Mouse (Mus musculus): ENCODE measurements at regions not wholly inside any gene's neighbourhood (a gene's known extent, or its start where the extent isn't known, plus 50 kb on each side); places are given as distances from the start of the nearest gene placed in this dataset.

DNA sequence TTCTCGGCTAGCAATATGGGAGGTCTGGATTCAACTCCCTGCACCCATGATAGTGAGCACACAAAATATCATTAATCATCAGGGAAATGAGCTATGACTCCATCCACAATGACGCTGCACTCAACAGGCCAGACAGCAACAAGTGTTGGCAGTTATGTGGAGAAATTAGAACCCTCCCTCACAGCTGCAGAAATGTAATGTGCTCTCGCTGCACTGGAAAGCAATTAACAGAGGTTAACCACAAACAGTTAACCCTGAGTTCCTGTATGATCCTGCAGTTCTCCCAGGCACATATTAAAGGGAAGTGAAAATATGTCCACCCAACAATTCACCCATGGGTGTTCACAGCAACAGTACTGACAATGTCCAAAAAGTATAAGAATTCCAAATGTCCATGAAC lies 54.0 kb upstream of the Jade2 start:
- Histone ChIP-seq H3K4me2 (no peak overlapping the region), H3K4me1 (peaks cover 10% of the 10 kb centered on the region), H3K9me3 (replicated peaks) (no peaks in the 10 kb centered on the region), H3K4me3 (replicated peaks) (no peak overlapping the region), H3K9ac (replicated peaks) (no peak overlapping the region), H3K27me3 (replicated peaks) (no peaks in the 10 kb centered on the region), H3K27ac (replicated peaks) (no peak overlapping the region), H3K36me3 (no peaks in the 10 kb centered on the region)
- 78% methylated on average over 3 of the region's 3 CpGs for WGBS
- ATAC-seq (ENCODE audit: low FRiP score): no peak

DNA sequence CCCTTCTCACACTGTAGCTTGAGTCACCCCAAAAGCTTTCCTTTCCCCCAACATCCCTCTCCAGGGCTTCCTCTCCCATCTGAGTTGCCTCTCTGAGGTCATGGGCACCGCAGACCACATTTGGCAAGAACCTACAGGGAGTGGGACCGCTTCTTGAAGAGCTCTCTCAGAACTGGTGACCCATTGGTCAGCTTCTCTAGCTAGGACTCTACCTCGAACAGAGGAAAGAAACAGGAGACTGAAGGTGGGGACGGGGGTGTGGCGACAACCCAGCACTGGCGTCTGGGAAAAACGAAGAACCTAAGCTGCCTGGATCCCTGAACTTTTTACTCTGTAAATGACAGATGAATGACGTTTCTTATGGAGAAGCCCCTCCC lies 51.8 kb upstream of the Cdkn2aipnl start:
- peaks cover 14% of the 10 kb centered on the region for H3K4me1 ChIP-seq
- H3K4me2 ChIP-seq: peak overlapping the region; percentile 55
- no peaks in the 10 kb centered on the region for H3K9me3 ChIP-seq (replicated peaks)
- ATAC-seq (ENCODE audit: low FRiP score): no peak
- H3K4me3 ChIP-seq (replicated peaks): no peak overlapping the region
- H3K27me3 ChIP-seq (replicated peaks): 0 out of 2 replicates have a peak, but pooled peaks cover 2% of the 10 kb centered on the region
- H3K9ac ChIP-seq (replicated peaks): no peak overlapping the region
- peak overlapping the region; percentile 70 for H3K27ac ChIP-seq (replicated peaks)
- H3K36me3 ChIP-seq: no peaks in the 10 kb centered on the region
- WGBS: 18% methylated on average over 8 of the region's 8 CpGs

DNA sequence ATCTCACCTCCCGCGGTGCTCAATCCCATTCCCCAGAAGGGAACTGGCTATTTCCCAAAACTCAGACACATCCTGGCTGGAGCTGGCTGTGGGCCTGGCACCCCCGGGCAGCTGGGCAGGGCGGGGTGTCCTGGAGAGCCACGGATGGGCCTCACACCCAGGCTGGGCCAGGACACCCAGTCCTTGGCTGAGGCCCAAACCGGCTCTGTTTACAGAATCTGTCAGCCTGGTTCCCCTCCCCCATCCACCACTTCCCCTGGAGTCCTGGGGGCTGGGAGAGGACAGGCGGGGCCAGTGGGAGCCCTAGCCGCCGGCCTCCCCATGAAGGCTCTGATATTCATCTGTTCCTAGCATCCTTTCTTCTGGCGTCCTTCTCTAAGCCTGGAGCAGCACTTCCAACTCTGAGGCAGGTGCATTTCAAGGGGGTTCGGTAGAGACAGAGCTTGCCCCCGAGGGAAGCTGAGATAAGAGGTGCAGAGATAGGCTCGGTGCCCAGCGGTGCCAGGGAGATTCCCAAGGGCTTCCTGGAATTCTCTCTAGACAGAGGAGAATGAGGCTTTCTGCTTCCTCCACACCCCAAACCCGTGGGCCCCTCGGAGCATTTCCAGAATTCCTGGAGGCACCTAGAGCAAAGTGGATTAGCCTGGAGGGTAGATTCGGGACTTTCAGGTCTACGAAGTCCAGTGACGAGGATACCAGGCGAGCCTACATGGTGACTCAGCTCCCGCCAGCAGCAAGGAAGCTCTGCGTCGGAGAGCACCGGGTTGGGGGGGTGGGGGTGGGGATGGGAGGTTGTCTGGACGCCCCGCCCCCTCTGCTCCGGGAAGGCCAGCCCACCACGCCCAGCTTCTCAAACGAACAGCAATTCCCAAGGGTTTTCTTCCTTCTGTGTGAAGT lies 51.2 kb upstream of the Cdkn2aipnl start:
- 2% methylated on average over 29 of the region's 29 CpGs for WGBS
- peak; percentile 83 for ATAC-seq (ENCODE audit: low FRiP score)

More for the DNA sequence above, 51.2 kb upstream of the Cdkn2aipnl start:
- H3K9me3 ChIP-seq (replicated peaks): no peaks in the 10 kb centered on the region
- peak overlapping the region; percentile 55 for H3K4me2 ChIP-seq
- H3K27ac ChIP-seq (replicated peaks): peak overlapping the region; percentile 70
- no peaks in the 10 kb centered on the region for H3K36me3 ChIP-seq
- peaks cover 14% of the 10 kb centered on the region for H3K4me1 ChIP-seq
- H3K27me3 ChIP-seq (replicated peaks): 0 out of 2 replicates have a peak, but pooled peaks cover 2% of the 10 kb centered on the region
- peak overlapping the region; percentile 11; the same call in 1 of the 2 replicates for H3K9ac ChIP-seq (replicated peaks)
- peak overlapping the region; percentile 23 for H3K4me3 ChIP-seq (replicated peaks)

Data from neural tube, embryonic 15.5 days (tissue).